Mouse (Mus musculus) liver, postnatal 0 days (tissue): ENCODE results near the gene Susd6.

ENCODE experiments used
- CTCF ChIP-seq: sonication (generic); IDR thresholded peaks from 2 replicates; pipeline ENCODE4 v1.5.1; 2016; ENCODE audit warnings: antibody characterized with exemption, low read depth
- EP300 ChIP-seq: IDR thresholded peaks from 2 replicates; pipeline ENCODE4 v1.6.1; 2016; ENCODE audit warnings: antibody characterized with exemption, low read depth, mild to moderate bottlenecking

DNA sequence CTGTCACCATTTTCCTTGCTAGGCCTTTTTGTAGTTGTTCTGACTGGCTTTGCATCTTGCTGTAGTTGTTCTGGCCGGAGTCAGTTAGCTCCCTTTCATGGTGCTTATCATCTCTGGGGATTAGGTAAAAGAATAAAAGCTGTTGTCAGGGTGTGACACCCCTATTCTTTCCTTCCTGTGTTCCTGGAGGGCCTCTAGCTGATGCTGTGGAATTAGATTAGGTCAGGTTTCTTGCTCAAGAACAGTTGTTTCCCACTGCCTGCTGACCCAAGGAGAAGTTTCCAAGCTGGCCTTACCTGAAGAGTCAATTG lies 22.2 kb downstream of the Susd6 start:
- TF ChIP-seq CTCF (no peak), EP300 (no peak)
